Mouse (Mus musculus): ENCODE measurements around the gene Tnip1. TPM values are rescaled to one million over a fixed set of nuclear protein-coding genes. Genes with fewer than 3 reads are reported as not detected.

Gene Tnip1
- 16.4 TPM for polyA plus RNA-seq (2014; fragmentation: Illumina TruSeq; extraction: RNeasy Lipid Tissue Mini Kit (QIAGEN cat#74804); ENCODE audit: insufficient read depth, low read depth, low replicate concordance)

GRCm38 (mm10) chr11:54962810-54963209 lies at the start of gene Tnip1:
Gene Tnip1 (minus strand): TSS chr11:54962917.

DNA sequence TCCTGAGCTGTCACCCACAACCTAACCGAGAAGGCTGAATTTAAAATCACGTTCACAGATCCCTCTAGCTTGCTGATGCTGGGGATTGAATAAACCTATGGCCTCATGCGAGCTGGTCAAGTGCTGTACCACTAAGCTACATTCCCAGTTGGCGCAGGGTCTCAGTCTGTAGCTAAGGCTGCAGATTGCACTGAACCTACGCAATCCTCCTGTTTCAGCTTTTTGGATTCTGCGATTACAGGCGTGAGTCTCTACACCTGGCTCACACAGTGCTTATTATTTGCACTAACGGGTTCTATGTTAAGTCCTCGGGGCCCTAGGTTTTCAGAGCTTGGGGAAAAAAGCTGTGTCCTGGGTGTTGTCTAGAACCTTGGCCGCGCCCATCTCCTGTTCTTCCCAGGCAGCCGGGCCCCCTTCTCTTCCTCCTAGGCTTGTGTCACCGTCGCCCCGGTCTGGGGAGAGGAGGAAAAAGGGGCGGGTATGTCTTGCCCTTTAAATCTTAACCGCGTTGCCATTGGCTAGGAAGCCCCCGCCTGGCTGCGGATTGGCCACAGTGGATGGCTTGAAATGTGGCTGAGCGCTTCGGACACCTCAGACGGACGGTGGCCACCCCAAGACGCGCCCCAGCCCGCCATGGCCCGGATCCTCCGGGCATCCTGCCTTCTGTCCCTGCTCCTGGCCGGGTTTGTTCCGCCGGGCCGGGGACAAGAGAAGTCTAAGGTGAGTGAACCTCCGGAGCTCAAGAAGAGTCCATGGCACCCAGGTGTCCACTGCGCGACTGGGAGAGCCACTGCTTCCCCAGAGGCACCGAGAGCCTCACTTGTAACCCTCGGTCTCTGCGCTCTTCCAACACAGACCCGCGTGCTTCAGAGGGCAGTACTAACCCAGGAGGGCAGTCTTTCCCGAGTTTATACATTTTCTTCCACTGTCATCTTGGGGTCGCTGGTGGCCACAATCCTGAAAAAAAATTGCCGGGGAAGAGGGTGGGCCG lies 60.1 kb downstream of the Tnip1 start, which contains the start of gene Gpx3:
TSS of gene Gpx3 (plus strand) at position 121 of the 991 bp plus-strand sequence.

DNA sequence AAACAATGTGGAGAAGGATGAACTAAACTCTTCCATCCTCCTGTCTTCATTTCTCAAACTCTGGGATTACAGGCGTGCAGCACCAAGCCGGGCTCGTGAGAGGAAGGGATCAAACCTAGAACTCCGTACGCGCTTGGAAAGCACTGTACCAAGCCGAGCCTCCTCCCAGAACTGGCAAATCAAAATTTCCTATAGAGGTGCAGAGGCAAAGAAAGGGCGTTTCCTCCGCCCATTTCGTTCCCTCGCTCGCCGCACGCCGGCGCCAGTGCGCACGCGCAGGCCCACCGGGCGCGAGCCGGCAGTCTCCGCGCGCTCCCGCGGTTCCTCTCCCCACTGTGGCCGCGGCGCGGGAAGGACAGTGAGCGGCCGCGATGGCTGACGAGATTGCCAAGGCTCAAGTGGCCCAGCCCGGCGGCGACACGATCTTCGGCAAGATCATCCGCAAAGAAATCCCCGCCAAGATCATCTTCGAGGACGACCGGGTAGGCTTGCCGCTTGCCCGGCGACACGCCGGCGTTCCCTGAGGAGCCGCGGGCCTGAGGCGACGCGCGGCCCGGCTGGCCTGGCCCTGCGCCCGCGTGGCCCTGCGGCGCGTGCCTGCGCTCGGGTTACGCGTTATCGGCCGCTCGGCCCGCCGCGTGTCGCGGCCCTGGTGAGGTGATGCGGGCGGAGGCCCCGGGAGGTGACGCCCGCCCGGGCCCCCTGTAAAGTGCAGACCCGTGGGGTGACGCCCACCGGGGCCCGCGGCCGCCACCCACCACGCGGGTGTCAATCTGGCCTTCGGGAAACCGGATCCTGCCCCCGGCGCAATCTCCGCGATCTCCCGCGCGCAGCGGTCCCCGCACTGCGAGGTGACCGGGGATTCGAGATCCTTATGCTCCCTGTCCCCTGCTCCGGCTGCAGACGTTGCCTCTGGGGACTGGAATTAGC lies 96.3 kb downstream of the Tnip1 start, which contains the start of gene Hint1:
TSS of gene Hint1 (plus strand) at position 265 of the 930 bp plus-strand sequence.

Other genes with a start within 250 kb of the Tnip1 start
- 52.5 TPM for gene Cdc42se2, start 175.2 kb downstream of the Tnip1 start, polyA plus RNA-seq (2014; fragmentation: Illumina TruSeq; extraction: RNeasy Lipid Tissue Mini Kit (QIAGEN cat#74804); ENCODE audit: insufficient read depth, low read depth, low replicate concordance)
- 2.3 TPM for gene Lyrm7, start 102.0 kb downstream of the Tnip1 start, polyA plus RNA-seq (2014; fragmentation: Illumina TruSeq; extraction: RNeasy Lipid Tissue Mini Kit (QIAGEN cat#74804); ENCODE audit: insufficient read depth, low read depth, low replicate concordance)
- 410 TPM for gene Hint1, start 96.5 kb downstream of the Tnip1 start, polyA plus RNA-seq (2014; fragmentation: Illumina TruSeq; extraction: RNeasy Lipid Tissue Mini Kit (QIAGEN cat#74804); ENCODE audit: insufficient read depth, low read depth, low replicate concordance)
- 1,138 TPM for gene Gpx3, start 60.5 kb downstream of the Tnip1 start, polyA plus RNA-seq (2014; fragmentation: Illumina TruSeq; extraction: RNeasy Lipid Tissue Mini Kit (QIAGEN cat#74804); ENCODE audit: insufficient read depth, low read depth, low replicate concordance)
- 136 TPM for gene Anxa6, start 70.5 kb upstream of the Tnip1 start, polyA plus RNA-seq (2014; fragmentation: Illumina TruSeq; extraction: RNeasy Lipid Tissue Mini Kit (QIAGEN cat#74804); ENCODE audit: insufficient read depth, low read depth, low replicate concordance)
- gene Ccdc69, start 115.2 kb upstream of the Tnip1 start, polyA plus RNA-seq (2014; fragmentation: Illumina TruSeq; extraction: RNeasy Lipid Tissue Mini Kit (QIAGEN cat#74804); ENCODE audit: insufficient read depth, low read depth, low replicate concordance), result 6.1 TPM
- 32.8 TPM for gene Gm2a, start 135.2 kb upstream of the Tnip1 start, polyA plus RNA-seq (2014; fragmentation: Illumina TruSeq; extraction: RNeasy Lipid Tissue Mini Kit (QIAGEN cat#74804); ENCODE audit: insufficient read depth, low read depth, low replicate concordance)
- gene Slc36a3, start 188.8 kb upstream of the Tnip1 start, polyA plus RNA-seq (2014; fragmentation: Illumina TruSeq; extraction: RNeasy Lipid Tissue Mini Kit (QIAGEN cat#74804); ENCODE audit: insufficient read depth, low read depth, low replicate concordance), result 0.13 TPM
- 21.9 TPM for gene Slc36a2, start 222.2 kb upstream of the Tnip1 start, polyA plus RNA-seq (2014; fragmentation: Illumina TruSeq; extraction: RNeasy Lipid Tissue Mini Kit (QIAGEN cat#74804); ENCODE audit: insufficient read depth, low read depth, low replicate concordance)
- gene Slc36a1, start 241.4 kb upstream of the Tnip1 start, polyA plus RNA-seq (2014; fragmentation: Illumina TruSeq; extraction: RNeasy Lipid Tissue Mini Kit (QIAGEN cat#74804); ENCODE audit: insufficient read depth, low read depth, low replicate concordance), result 3.5 TPM

Data from lung, adult 10 weeks (tissue).